Mouse (Mus musculus): ENCODE measurements around the gene Rtkn.

DNA sequence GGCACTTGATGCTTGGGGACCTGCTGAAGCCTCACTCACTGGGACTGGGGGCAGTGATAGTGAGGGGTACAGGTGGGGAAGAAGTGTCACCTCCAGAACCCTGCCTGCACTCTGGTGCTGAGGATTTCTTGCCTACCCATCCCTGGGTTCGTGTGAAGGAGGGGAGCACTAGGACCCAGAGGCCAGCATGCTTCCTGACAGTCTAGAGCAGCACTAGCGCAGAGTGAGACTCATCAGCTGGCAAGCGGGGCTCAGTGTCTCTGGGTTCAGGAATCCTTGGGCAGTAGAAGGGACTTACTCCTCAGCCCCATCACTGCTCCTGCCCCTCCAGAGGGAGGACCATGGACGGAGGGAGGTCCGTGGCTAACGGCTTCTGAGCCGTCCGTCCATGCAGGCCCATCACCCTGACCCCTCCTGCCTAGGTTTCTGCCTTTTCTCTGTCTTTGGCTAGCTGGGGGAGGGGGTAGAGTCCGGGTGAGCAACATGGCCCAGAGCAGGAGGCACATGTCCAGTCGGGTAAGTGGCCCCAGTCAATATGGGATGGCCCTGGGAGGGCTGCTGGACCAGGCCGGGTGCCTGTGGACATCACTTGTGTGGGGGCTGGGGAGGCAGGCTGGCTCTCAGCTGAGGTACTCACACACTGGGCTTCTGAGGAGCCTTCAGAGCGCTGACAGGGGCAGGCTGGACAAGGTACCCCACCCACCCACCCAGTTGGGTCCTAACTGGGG lies 44.3 kb downstream of the Rtkn start:
- TF ChIP-seq ZC3H11A (IDR thresholded peaks at IDR 0.05; ENCODE audit: borderline replicate concordance, low read depth, low read length) (no peak), ZNF384 (IDR thresholded peaks at IDR 0.05; ENCODE audit: low read depth, low read length) (no peak), MAFK (IDR thresholded peaks at IDR 0.05; ENCODE audit: insufficient read depth, low read depth, low read length) (no peak), CHD2 (IDR thresholded peaks at IDR 0.05; ENCODE audit: low read depth, low read length) (no peak), HCFC1 (IDR thresholded peaks at IDR 0.05; ENCODE audit: borderline replicate concordance, insufficient read depth, low read length) (no peak)

All from ES-E14 (cell line).